ENCODE assay signal across 9 mouse cellular contexts in genomic region chrX:157732346-157732745, GRCm38 (mm10). TPM values are rescaled to one million over a fixed set of nuclear protein-coding genes. Genes with fewer than 3 reads are reported as not detected.
DNase-seq lines count a peak whose midpoint lies in the region; ATAC-seq and TF ChIP-seq lines count a peak whose summit lies in the region.
"Had no signal": no experiment of that assay in that cellular context is flagged by ENCODE, and none has a peak within 500 bp of the region (broad histone marks: within the 10 kb centered on the region; RNA-seq: fewer than 3 reads in every experiment).

No protein-coding gene starts in this region.

- TF ChIP-seq POLR2A in CH12.LX (IDR thresholded peaks at IDR 0.05; ENCODE audit: low read depth, low read length): no peak

- no peaks in the 10 kb centered on the region for H3K79me2 ChIP-seq in CH12.LX (replicated peaks; ENCODE audit: control insufficient read depth, extremely low read depth, insufficient read depth, poor library complexity, severe bottlenecking)

- in situ Hi-C loops in CH12.LX (cut with MboI; ENCODE audit: low pct_ligation_motif_present, low pct_unique_long_range_greater_than_20kb, low sequenced_read_pairs): no loop called here

- TF ChIP-seq EP300 in CH12.LX (IDR thresholded peaks at IDR 0.05; ENCODE audit: low read length): no peak

- dilution Hi-C loops in CH12.LX (cut with MboI; ENCODE audit: extremely low pct_ligation_motif_present, extremely low pct_unique_long_range_greater_than_20kb, low sequenced_read_pairs): no loop called here

- TF ChIP-seq CTCF in CH12.LX (conservative IDR thresholded peaks at IDR 0.05 in 1 of 2, IDR thresholded peaks at IDR 0.05 in 1 of 2; ENCODE audit: low read depth in 2 of 2, low read length in 2 of 2): no peak

- H3K9me3 ChIP-seq in embryonic facial prominence, embryonic 13.5 days: no peaks in the 10 kb centered on the region
- H3K9me3 ChIP-seq in embryonic facial prominence, embryonic 10.5 days: no peaks in the 10 kb centered on the region
- no peaks in the 10 kb centered on the region for H3K9me3 ChIP-seq in liver, embryonic 11.5 days (ENCODE audit: control insufficient read depth, low read length)
- no peaks in the 10 kb centered on the region for H3K9me3 ChIP-seq in CH12.LX (replicated peaks; ENCODE audit: low read length)
- no peaks in the 10 kb centered on the region for H3K9me3 ChIP-seq in liver, embryonic 12.5 days (replicated peaks)
- H3K9me3 ChIP-seq: intestine, embryonic 15.5 days had no signal

- H3K27me3 ChIP-seq in embryonic facial prominence, embryonic 13.5 days: peaks cover 30% of the 10 kb centered on the region
- peaks cover 66% of the 10 kb centered on the region for H3K27me3 ChIP-seq in embryonic facial prominence, embryonic 10.5 days (replicated peaks; ENCODE audit: low read depth, poor library complexity, severe bottlenecking)
- no peaks in the 10 kb centered on the region; the same call in 1 of the 2 replicates for H3K27me3 ChIP-seq in liver, embryonic 11.5 days (replicated peaks; ENCODE audit: control insufficient read depth, insufficient read depth, low read length)
- no peaks in the 10 kb centered on the region for H3K27me3 ChIP-seq in CH12.LX (replicated peaks)
- 0 out of 2 replicates have a peak, but pooled peaks cover 6% of the 10 kb centered on the region for H3K27me3 ChIP-seq in liver, embryonic 12.5 days (replicated peaks)
- H3K27me3 ChIP-seq: intestine, embryonic 15.5 days had no signal

- no peak for ATAC-seq in embryonic facial prominence, embryonic 13.5 days (ENCODE audit: insufficient number of reproducible peaks, insufficient read depth, low FRiP score, low TSS enrichment, low read depth)
- ATAC-seq in liver, embryonic 11.5 days (replicated peaks; ENCODE audit: low FRiP score): no peak
- ATAC-seq in liver, embryonic 12.5 days: no peak

- no peaks in the 10 kb centered on the region for H3K36me3 ChIP-seq in embryonic facial prominence, embryonic 13.5 days
- no peaks in the 10 kb centered on the region for H3K36me3 ChIP-seq in embryonic facial prominence, embryonic 10.5 days (replicated peaks)
- H3K36me3 ChIP-seq in liver, embryonic 11.5 days (ENCODE audit: control insufficient read depth, insufficient read depth, low read length): no peaks in the 10 kb centered on the region
- H3K36me3 ChIP-seq in CH12.LX (replicated peaks in 1 of 2; ENCODE audit: control insufficient read depth in 1 of 2, insufficient read depth in 1 of 2, low read length in 1 of 2): no peaks in the 10 kb centered on the region
- H3K36me3 ChIP-seq in liver, embryonic 12.5 days: no peaks in the 10 kb centered on the region
- H3K36me3 ChIP-seq: intestine, embryonic 15.5 days had no signal

- H3K4me2 ChIP-seq in embryonic facial prominence, embryonic 13.5 days: peak overlapping the region; percentile 26; the same call in 1 of the 2 replicates
- peak overlapping the region; percentile 17 for H3K4me2 ChIP-seq in liver, embryonic 11.5 days
- peak overlapping the region; percentile 50 for H3K4me2 ChIP-seq in CH12.LX (ENCODE audit: insufficient read depth, low read depth, poor library complexity, severe bottlenecking)
- H3K4me2 ChIP-seq in liver, embryonic 12.5 days: peak overlapping the region; percentile 4; the same call in 1 of the 2 replicates

- no peak overlapping the region for H3K4me3 ChIP-seq in embryonic facial prominence, embryonic 13.5 days
- no peak overlapping the region for H3K4me3 ChIP-seq in embryonic facial prominence, embryonic 10.5 days
- no peak overlapping the region for H3K4me3 ChIP-seq in liver, embryonic 11.5 days (ENCODE audit: low read depth, low read length)
- H3K4me3 ChIP-seq in CH12.LX (replicated peaks in 1 of 3; ENCODE audit: low read depth in 2 of 3, low read length in 2 of 3, poor library complexity in 1 of 3): peak overlapping the region in 2 of 3 experiments; percentile 20 to 26
- H3K4me3 ChIP-seq in liver, embryonic 12.5 days: no peak overlapping the region
- H3K4me3 ChIP-seq: intestine, embryonic 15.5 days had no signal

- no peak for TF ChIP-seq RAD21 in CH12.LX (IDR thresholded peaks at IDR 0.05; ENCODE audit: low read depth, low read length)

- DNase-seq in embryonic facial prominence, embryonic 10.5 days (ENCODE audit: low spot score): no peak
- DNase-seq in liver, embryonic 11.5 days (ENCODE audit: low spot score): no peak
- DNase-seq in liver (no peak), CH12.LX (ENCODE audit: extremely low read depth) (no peak)
- no peak for DNase-seq in B cell, adult 2 months
- DNase-seq in retina, embryonic 14.5 days (ENCODE audit: low spot score): no peak

- H3K4me1 ChIP-seq in embryonic facial prominence, embryonic 13.5 days: no peaks in the 10 kb centered on the region
- H3K4me1 ChIP-seq in embryonic facial prominence, embryonic 10.5 days: no peaks in the 10 kb centered on the region
- no peaks in the 10 kb centered on the region for H3K4me1 ChIP-seq in liver, embryonic 11.5 days (replicated peaks; ENCODE audit: control insufficient read depth, insufficient read depth, low read length)
- no peaks in the 10 kb centered on the region for H3K4me1 ChIP-seq in CH12.LX (ENCODE audit: control insufficient read depth in 1 of 2, insufficient read depth in 2 of 2)
- no peaks in the 10 kb centered on the region for H3K4me1 ChIP-seq in liver, embryonic 12.5 days
- H3K4me1 ChIP-seq: intestine, embryonic 15.5 days had no signal

- 34% methylated on average over 3 of the region's 3 CpGs for WGBS in embryonic facial prominence, embryonic 13.5 days
- WGBS in embryonic facial prominence, embryonic 10.5 days: 43% methylated on average over 3 of the region's 3 CpGs
- WGBS in liver, embryonic 11.5 days: 40% methylated on average over 3 of the region's 3 CpGs
- WGBS in liver, embryonic 12.5 days (ENCODE audit: insufficient replicate concordance): 26% methylated on average over 3 of the region's 3 CpGs

- no peak overlapping the region for H3K27ac ChIP-seq in embryonic facial prominence, embryonic 13.5 days
- no peak overlapping the region for H3K27ac ChIP-seq in embryonic facial prominence, embryonic 10.5 days (replicated peaks)
- no peak overlapping the region for H3K27ac ChIP-seq in liver, embryonic 11.5 days (ENCODE audit: low read depth, low read length)
- H3K27ac ChIP-seq in CH12.LX (ENCODE audit: insufficient read depth, low read depth): no peak overlapping the region
- H3K27ac ChIP-seq in liver, embryonic 12.5 days: no peak overlapping the region
- H3K27ac ChIP-seq: intestine, embryonic 15.5 days had no signal

- no peak overlapping the region for H3K9ac ChIP-seq in embryonic facial prominence, embryonic 13.5 days
- H3K9ac ChIP-seq in liver, embryonic 11.5 days (ENCODE audit: low read depth, low read length): no peak overlapping the region
- peak overlapping the region; percentile 39; the same call in 1 of the 2 replicates for H3K9ac ChIP-seq in CH12.LX (ENCODE audit: insufficient read depth, low read depth)
- no peak overlapping the region for H3K9ac ChIP-seq in liver, embryonic 12.5 days
- H3K9ac ChIP-seq: intestine, embryonic 15.5 days had no signal

TF ChIP-seq in CH12.LX, 34 proteins besides CTCF, POLR2A, EP300 and RAD21:
- TF ChIP-seq ZMIZ1 (IDR thresholded peaks at IDR 0.05; ENCODE audit: low read depth, low read length) (no peak), MEF2A (IDR thresholded peaks at IDR 0.05; ENCODE audit: borderline replicate concordance, low read depth, low read length) (no peak), BHLHE40 (IDR thresholded peaks at IDR 0.05; ENCODE audit: low read depth, low read length) (no peak), KAT2A (IDR thresholded peaks at IDR 0.05; ENCODE audit: insufficient replicate concordance, low read length) (no peak), ZKSCAN1 (IDR thresholded peaks at IDR 0.05; ENCODE audit: borderline replicate concordance, low read depth, low read length) (no peak), ELF1 (IDR thresholded peaks at IDR 0.05; ENCODE audit: low read depth, low read length) (no peak), MYC (IDR thresholded peaks at IDR 0.05; ENCODE audit: low read depth, low read length) (no peak), CHD1 (IDR thresholded peaks at IDR 0.05; ENCODE audit: low read depth, low read length) (no peak), CHD2 (IDR thresholded peaks at IDR 0.05; ENCODE audit: low read length) (no peak), E2F4 (IDR thresholded peaks at IDR 0.05; ENCODE audit: insufficient replicate concordance, low read depth, low read length) (no peak), RCOR1 (conservative IDR thresholded peaks at IDR 0.05; ENCODE audit: low read depth, low read length) (no peak), ETS1 (conservative IDR thresholded peaks at IDR 0.05; ENCODE audit: low read depth, low read length) (no peak), UBTF (IDR thresholded peaks at IDR 0.05; ENCODE audit: low read depth, low read length) (no peak)

RNA-seq across cellular contexts. Expression of gene Smpx, which starts 33.6 kb away (rescaled TPM):
- 2.4 and 3.6 TPM in 2 replicates for polyA plus RNA-seq in embryonic facial prominence, embryonic 13.5 days (2015; fragmentation: Nextera tagmentation; extraction: Ambion mirVana)
- 0.33 and 0.47 TPM in 2 replicates for polyA plus RNA-seq in embryonic facial prominence, embryonic 10.5 days (2016; fragmentation: Nextera tagmentation; extraction: Ambion mirVana)
- polyA plus RNA-seq in liver, embryonic 11.5 days (2014; fragmentation: Nextera tagmentation; extraction: Ambion mirVana): 0.79 and 3.7 TPM in 2 replicates
- total RNA-seq in CH12.LX (2012; rRNA removed) (not detected in 2 replicates), CH12.LX (2014; rRNA removed) (not detected in 2 replicates)
- not detected in 2 replicates for polyA plus RNA-seq in CH12.LX (2012; ENCODE audit: insufficient read length, low read depth)
- polyA plus RNA-seq in liver, embryonic 12.5 days (2016; fragmentation: Nextera tagmentation; extraction: Ambion mirVana): 0.41 and 0.47 TPM in 2 replicates

Comparison
In these comparisons a context has a peak if more than half of its experiments do, and no peak if none do; other contexts are left out.
1. H3K4me3 ChIP-seq: peak in CH12.LX (2 of 3); none in embryonic facial prominence, embryonic 13.5 days (single experiment), embryonic facial prominence, embryonic 10.5 days (single experiment), liver, embryonic 11.5 days (single experiment) and liver, embryonic 12.5 days (single experiment).
2. Peak in every context shown above with its lines, with median percentiles within 50 percentile points of each other: H3K4me2 ChIP-seq.